Mouse (Mus musculus): ENCODE measurements at regions not wholly inside any gene's neighbourhood (a gene's known extent, or its start where the extent isn't known, plus 50 kb on each side); places are given as distances from the start of the nearest gene placed in this dataset.

DNA sequence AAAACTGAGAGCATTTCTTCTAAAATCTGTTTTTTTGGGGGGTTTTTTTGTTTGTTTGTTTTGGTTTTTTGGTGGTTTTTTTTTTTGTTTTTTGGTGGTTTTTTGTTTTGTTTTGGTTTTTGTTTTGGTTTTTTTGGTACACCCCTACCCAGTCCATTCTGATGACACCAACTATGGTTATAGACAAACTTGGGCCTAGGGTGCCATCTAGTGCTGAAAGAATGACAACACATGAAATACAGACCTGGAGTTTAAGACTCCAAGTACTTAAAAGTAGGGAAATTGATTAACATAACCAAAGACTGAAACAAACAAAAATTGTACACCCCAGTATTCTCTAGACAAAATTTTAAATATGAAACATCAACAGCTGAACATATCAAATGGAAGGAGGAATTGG, 76.0 kb upstream of the Ano5 start:
- intact Hi-C loops (cut with DNase I): loop anchor here (5.0 kb wide), 2 partner anchors 948 to 1483 kb away; no protein-coding TSS in a partner anchor
- DNase-seq: peak; percentile 39

DNA sequence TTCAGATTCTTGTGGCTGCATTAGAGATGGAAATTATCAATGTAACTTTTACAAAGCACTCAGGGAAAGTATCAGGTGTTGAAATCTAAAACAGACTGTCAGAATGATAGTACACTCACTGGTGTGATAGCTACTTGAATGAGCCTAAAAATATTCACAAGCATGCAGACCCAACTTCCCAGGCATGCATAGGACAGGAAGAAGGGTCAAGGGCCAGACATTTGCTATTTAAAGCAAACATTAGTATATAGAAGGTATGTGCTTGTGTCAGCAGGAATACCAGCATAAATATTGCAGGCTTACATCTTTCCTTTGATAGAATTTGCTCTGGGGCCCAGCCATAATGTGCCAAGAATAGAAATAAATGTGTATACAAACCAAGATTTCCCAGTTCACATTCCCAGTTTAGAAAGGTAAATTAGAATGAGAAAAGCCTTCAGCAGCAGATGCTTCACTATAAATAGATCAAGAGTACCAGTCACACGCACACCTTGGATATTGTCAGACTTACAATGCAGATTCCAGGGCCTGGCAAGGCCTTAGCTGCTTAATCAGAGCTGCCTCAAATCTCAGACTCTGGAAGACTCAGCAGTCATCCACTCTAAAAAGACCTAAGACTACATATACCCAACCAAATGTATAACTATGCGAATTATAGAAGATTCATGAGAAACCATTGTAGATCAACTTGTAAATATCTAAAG, 55.7 kb upstream of the Ano5 start:
- intact Hi-C loops (cut with DNase I): no loop called here
- DNase-seq: no peak

DNA sequence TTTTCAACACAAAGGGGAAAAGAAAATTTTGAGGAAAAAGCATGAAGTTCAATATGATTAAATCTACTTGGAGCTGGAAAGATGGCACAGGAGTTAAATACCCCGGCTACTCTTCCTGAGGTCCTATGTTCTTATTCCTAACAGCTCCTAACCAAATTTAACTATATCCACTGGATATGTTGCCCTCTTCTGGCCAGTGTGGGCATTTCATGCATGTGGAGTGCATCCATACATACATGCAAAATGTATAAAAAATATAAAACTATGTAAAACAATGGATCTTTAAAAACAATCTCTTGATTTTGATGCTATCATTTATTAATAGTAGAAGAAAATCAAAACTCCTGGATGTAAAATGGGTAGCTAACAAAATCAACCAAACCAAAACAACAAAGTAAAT, 52.1 kb upstream of the Ano5 start:
- DNase-seq: peak; percentile 15
- intact Hi-C loops (cut with DNase I): no loop called here

All from left cerebral cortex, postnatal 4 days (tissue).